Mouse (Mus musculus) forebrain, embryonic 13.5 days (tissue): ENCODE measurements around the gene Ccdc181. TPM values are rescaled to one million over a fixed set of nuclear protein-coding genes. Genes with fewer than 3 reads are reported as not detected.

Experiments used
- ATAC-seq: fragments of 200-750 bp; cut with Nextera tagmentation; 2 replicates; pipeline ENCODE4 v1.8.0; 2017
- H3K27ac ChIP-seq: fragments of 300-500 bp; sonication (generic); 2 replicates; pipeline ENCODE4 v1.5.1; 2015; ENCODE audit warnings: inconsistent platforms, mild to moderate bottlenecking, moderate library complexity
- H3K27me3 ChIP-seq: fragments of 300-500 bp; sonication (generic); 2 replicates; pipeline ENCODE4 v1.6.1; 2015; ENCODE audit warnings: mild to moderate bottlenecking, inconsistent platforms
- H3K36me3 ChIP-seq: fragments of 300-500 bp; sonication (generic); 2 replicates; pipeline ENCODE4 v1.6.1; 2015; ENCODE audit warnings: mild to moderate bottlenecking, inconsistent platforms; ENCODE audit not compliant: poor library complexity, severe bottlenecking
- H3K4me1 ChIP-seq: fragments of 300-500 bp; sonication (generic); 2 replicates; pipeline ENCODE4 v1.6.1; 2015; ENCODE audit warnings: inconsistent platforms
- H3K4me2 ChIP-seq: fragments of 300-500 bp; sonication (generic); 2 replicates; pipeline ENCODE4 v1.6.1; 2015; ENCODE audit warnings: inconsistent platforms, mild to moderate bottlenecking, moderate library complexity
- H3K4me3 ChIP-seq: fragments of 300-500 bp; sonication (generic); 2 replicates; pipeline ENCODE4 v1.5.1; 2015; ENCODE audit warnings: mild to moderate bottlenecking, inconsistent platforms
- H3K9ac ChIP-seq: fragments of 300-500 bp; sonication (generic); 2 replicates; pipeline ENCODE4 v1.6.1; 2015; ENCODE audit warnings: mild to moderate bottlenecking, inconsistent platforms
- H3K9me3 ChIP-seq: fragments of 300-500 bp; sonication (generic); replicated peaks from 2 replicates; pipeline ENCODE4 v1.6.1; 2016; ENCODE audit warnings: inconsistent platforms
- WGBS: fragments of 180-500 bp; shearing (Covaris S2); methylation state at CpG from one replicate; pipeline ENCODE4 v1.1.7; 2015; 5-methylcytosine and 5-hydroxymethylcytosine counted together
- polyA plus RNA-seq: library from polyadenylated mRNA; unstranded; fragments of >200 nt; fragmentation: Nextera tagmentation; extraction: Ambion mirVana; gene quantifications from 2 replicates; pipeline ENCODE4 v1.2.1, GENCODE M21; 2015

Ccdc181 gene
- polyA plus RNA-seq, 1 experiment from 2014 or later = 17.3 TPM

DNA sequence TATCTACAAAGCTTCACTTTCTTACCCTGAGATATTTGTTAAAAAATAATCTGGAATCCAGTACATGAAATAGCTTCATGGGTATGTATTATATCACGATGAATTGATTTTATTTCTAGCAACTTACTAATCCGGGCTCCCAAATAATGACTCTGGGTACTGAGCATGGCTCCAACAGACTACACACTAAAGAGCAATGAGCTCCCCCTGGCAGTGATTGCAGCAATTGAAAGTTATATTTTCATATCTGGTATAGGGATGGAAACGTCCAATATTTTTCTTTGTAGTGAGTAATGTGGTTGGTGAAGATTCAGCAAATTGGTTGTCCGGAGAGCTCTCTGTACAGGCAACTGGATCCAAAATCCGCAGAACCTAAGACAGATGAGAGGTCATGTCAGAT is 16.7 kb downstream of the Ccdc181 start:
- Histone ChIP-seq H3K4me2 (no peak overlapping the region), H3K9me3 (no peaks in the 10 kb centered on the region), H3K4me3 (no peak overlapping the region), H3K27ac (no peak overlapping the region), H3K27me3 (no peaks in the 10 kb centered on the region), H3K4me1 (no peaks in the 10 kb centered on the region), H3K9ac (no peak overlapping the region), H3K36me3 (peaks cover 56% of the 10 kb centered on the region)
- WGBS = 94% methylated on average over 5 of the region's 5 CpGs
- ATAC-seq = no peak

DNA sequence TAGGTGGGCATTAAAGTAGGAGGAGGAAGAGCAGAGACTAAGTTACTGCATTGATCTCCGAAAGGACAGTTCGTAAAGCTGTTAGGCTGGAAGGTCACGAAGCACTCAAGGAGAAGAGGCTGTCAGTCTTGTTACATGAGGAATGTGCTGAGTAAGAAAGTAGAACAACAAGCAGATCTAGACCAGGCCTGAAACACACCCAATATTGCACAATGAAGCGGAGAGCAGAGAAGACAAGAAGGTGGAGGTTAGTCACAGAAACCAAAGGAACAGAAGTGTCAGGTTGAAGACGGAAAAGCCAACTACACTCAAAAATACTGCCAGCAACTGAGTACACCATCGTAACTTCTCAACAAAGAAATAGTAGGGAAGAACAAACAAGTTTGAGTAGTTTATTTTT is 18.7 kb downstream of the Ccdc181 start:
- H3K4me1 ChIP-seq = no peaks in the 10 kb centered on the region
- no peak overlapping the region for H3K27ac ChIP-seq
- H3K27me3 ChIP-seq = no peaks in the 10 kb centered on the region
- no peak overlapping the region for H3K9ac ChIP-seq
- H3K4me3 ChIP-seq = no peak overlapping the region
- no peak for ATAC-seq
- WGBS = 94% methylated on average over 6 of the region's 6 CpGs
- peaks cover 69% of the 10 kb centered on the region for H3K36me3 ChIP-seq
- H3K9me3 ChIP-seq = no peaks in the 10 kb centered on the region
- H3K4me2 ChIP-seq = no peak overlapping the region

DNA sequence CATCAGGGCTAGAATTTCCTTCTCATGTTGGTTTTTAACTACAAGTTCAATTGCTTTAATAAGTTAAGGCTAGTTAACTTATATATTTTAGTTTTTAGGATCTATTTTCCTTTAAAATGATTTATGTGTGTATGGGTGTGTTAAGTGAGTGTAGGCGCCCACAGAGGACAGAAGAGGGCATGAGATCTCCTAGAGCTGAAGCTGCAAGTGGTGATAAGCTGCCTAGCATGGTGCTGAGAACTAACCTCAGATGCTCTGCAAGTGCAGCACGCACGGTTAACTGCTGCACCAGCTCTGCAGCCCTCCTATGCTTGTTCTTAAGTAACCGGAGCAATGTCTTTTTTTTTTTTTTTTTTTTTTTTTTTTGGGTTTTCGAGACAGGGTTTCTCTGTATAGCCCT is 21.1 kb downstream of the Ccdc181 start:
- H3K9me3 ChIP-seq = no peaks in the 10 kb centered on the region
- H3K36me3 ChIP-seq = peaks cover 80% of the 10 kb centered on the region
- no peaks in the 10 kb centered on the region for H3K27me3 ChIP-seq
- no peak overlapping the region for H3K27ac ChIP-seq
- 95% methylated on average over 4 of the region's 5 CpGs for WGBS
- no peak overlapping the region for H3K9ac ChIP-seq
- H3K4me2 ChIP-seq = no peak overlapping the region
- H3K4me3 ChIP-seq = no peak overlapping the region
- H3K4me1 ChIP-seq = no peaks in the 10 kb centered on the region
- no peak for ATAC-seq

DNA sequence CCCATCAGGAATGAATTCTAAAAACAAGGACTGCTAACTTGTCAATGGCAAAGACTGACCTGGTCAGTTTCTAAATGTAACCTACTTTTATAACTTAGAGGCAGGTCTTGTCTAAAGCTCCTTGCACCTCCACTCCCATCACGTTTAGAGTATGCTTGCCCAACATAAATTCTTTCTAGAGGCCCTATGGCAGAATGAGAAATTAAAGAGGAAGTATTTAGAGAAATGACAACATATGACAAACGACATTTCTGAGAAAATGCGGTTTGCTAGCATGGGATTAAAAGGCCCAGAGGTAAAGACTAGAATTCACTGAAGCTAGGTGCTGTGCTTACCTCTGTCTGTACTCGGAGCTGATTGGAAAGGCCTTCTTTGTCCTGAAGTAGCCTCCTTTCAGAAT is 26.6 kb downstream of the Ccdc181 start:
- no peak for ATAC-seq
- Histone ChIP-seq H3K27me3 (no peaks in the 10 kb centered on the region), H3K9ac (no peak overlapping the region), H3K9me3 (no peaks in the 10 kb centered on the region), H3K27ac (no peak overlapping the region), H3K4me2 (no peak overlapping the region), H3K4me3 (no peak overlapping the region), H3K4me1 (peaks cover 13% of the 10 kb centered on the region), H3K36me3 (peaks cover 54% of the 10 kb centered on the region)
- WGBS = 92% methylated on average over 4 of the region's 4 CpGs

DNA sequence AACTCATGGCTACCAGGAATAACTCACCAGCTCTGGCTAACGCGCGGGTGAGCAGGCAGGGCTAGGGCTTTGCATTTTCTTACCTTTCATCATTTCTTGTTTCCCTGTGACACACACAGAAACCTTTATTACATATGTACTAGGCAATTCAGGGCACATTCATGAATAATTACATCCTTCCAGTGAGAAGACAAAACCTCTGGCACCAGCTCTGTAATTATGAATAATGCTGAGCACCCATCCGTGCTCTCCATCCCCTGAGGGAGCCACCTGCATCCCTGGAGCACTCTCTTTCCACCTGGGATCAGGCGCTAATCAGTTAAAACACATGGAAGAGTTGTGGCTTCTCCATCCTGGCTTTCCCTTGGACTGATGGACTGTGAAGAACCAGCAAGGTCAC is 28.4 kb downstream of the Ccdc181 start, which contains the start of gene Nme7:
Gene Nme7 (plus strand): TSS at position 301 of the 400 bp plus-strand sequence.
- ATAC-seq = no peak
- WGBS = 75% methylated on average over 5 of the region's 5 CpGs
- Histone ChIP-seq H3K27me3 (no peaks in the 10 kb centered on the region), H3K9ac (no peak within 1 kb of the TSS), H3K4me2 (no peak within 1 kb of the TSS), H3K4me3 (no peak within 1 kb of the TSS), H3K36me3 (peaks cover 38% of the 10 kb centered on the region), H3K9me3 (no peaks in the 10 kb centered on the region), H3K4me1 (peaks cover 21% of the 10 kb centered on the region), H3K27ac (no peak within 1 kb of the TSS)

DNA sequence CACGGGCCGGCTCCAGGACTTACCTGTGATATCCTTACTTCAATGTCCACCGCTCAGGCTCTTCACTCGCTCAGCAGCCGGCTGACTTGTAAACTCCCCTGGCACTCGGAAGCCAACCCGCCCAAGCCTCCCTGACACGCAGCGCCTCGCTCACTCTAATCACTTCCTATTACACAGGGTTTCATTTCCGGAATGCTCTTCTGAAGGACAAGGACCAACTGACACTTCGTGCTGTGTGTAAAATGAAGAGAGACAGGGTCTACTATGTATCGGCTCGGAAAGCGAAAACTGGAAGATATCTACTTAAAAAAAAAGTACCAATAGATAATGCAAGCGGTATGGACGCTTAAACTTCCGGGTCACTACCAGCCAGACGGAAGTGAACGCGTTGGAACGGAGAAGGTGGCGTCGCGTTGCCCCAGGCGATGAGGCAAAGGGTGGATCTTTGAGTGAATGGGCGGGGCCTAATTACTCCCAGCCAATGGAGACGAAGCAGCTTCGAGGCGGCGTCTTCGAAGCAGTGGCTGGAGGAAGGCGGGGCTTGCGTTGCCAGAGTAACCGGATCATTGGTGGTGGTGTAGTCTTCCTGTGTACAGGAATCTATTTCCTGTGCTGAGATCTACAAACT is 31.9 kb downstream of the Ccdc181 start, which contains the start of gene Blzf1:
Gene Blzf1 (minus strand): TSS at position 366 of the 628 bp plus-strand sequence.
- ATAC-seq = peak; percentile 99
- peaks cover 21% of the 10 kb centered on the region for H3K4me1 ChIP-seq
- WGBS = under 1% methylated on average over 35 of the region's 35 CpGs
- H3K36me3 ChIP-seq = peaks cover 6% of the 10 kb centered on the region
- H3K27me3 ChIP-seq = no peaks in the 10 kb centered on the region
- H3K4me3 ChIP-seq = peak within 1 kb of the TSS; percentile 80
- H3K9me3 ChIP-seq = no peaks in the 10 kb centered on the region
- peak within 1 kb of the TSS; percentile 78 for H3K9ac ChIP-seq
- H3K27ac ChIP-seq = no peak within 1 kb of the TSS
- H3K4me2 ChIP-seq = peak within 1 kb of the TSS; percentile 90

DNA sequence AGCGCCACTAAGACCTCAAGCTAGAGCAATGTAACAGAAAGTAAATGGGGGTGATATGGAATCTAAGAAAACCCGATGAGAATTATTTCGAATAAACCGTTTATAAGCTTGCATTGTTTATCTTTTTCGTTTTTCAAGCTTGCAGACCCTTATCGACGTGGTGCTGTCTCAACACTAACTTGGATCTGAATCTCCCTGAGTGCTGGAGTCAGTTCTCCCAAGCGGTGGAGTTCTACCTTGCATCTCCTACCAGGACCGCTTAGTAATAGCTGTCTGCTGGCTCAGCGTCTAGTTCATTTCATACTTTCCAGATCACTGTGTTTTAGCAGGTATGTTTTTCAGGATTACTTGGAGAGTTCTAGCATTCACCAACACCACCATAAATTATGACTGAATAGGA is 32.5 kb downstream of the Ccdc181 start:
- Histone ChIP-seq H3K4me2 (peak overlapping the region; percentile 90), H3K27ac (no peak overlapping the region), H3K27me3 (no peaks in the 10 kb centered on the region), H3K36me3 (0 out of 2 replicates have a peak, but pooled peaks cover 3% of the 10 kb centered on the region), H3K9me3 (no peaks in the 10 kb centered on the region), H3K4me3 (peak overlapping the region; percentile 80), H3K4me1 (peaks cover 21% of the 10 kb centered on the region), H3K9ac (peak overlapping the region; percentile 63)
- ATAC-seq = no peak
- 13% methylated on average over 10 of the region's 10 CpGs for WGBS

DNA sequence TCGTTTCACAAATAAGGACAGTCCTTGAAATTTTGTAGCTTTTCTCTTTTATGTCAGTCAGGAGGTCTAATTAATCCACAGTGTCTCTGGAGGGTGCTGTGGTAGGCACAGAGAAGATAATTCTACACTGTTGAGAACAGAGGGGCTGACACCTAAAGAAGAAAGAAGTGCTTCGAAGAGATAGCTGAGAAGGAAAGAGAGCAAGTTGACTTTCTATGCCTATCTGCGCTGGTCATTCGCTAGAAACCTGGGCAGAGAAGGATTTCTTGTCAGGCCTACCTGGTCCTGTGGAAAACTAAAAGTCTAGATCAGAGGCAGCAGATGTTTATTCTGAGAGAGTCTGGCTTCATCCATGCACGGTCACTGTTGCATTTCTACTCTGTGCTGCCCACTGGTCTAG is 38.7 kb downstream of the Ccdc181 start:
- H3K4me1 ChIP-seq = no peaks in the 10 kb centered on the region
- no peaks in the 10 kb centered on the region for H3K9me3 ChIP-seq
- no peak for ATAC-seq
- H3K27ac ChIP-seq = no peak overlapping the region
- no peak overlapping the region for H3K9ac ChIP-seq
- H3K4me2 ChIP-seq = no peak overlapping the region
- H3K4me3 ChIP-seq = no peak overlapping the region
- H3K36me3 ChIP-seq = peaks cover 11% of the 10 kb centered on the region
- 89% methylated on average over 5 of the region's 5 CpGs for whole genome bisulfite sequencing
- no peaks in the 10 kb centered on the region for H3K27me3 ChIP-seq

DNA sequence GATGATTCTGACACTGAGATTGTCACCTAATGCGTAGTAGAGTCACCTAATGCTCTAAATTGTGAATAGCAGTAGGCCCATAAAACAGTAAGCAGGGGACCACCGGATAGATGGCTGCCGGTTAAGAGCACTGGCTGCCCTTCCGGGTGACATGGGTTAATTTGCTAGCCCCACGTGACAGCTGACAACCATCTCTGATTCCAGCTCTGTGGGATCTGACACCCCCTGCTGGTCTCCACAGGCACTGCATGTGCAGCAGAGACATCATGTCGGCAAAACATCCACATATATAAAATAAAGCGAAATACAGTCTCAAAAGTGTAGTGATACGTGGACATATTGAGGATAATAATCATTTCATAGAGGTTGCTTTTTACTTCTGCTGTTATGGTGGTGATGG is 39.9 kb downstream of the Ccdc181 start:
- 0 out of 2 replicates have a peak, but pooled peaks cover 4% of the 10 kb centered on the region for H3K4me1 ChIP-seq
- H3K27ac ChIP-seq = no peak overlapping the region
- H3K9ac ChIP-seq = no peak overlapping the region
- ATAC-seq = no peak
- WGBS = 72% methylated on average over 8 of the region's 8 CpGs
- H3K4me2 ChIP-seq = no peak overlapping the region
- no peaks in the 10 kb centered on the region for H3K27me3 ChIP-seq
- no peak overlapping the region for H3K4me3 ChIP-seq
- H3K36me3 ChIP-seq = peaks cover 11% of the 10 kb centered on the region
- H3K9me3 ChIP-seq = no peaks in the 10 kb centered on the region

DNA sequence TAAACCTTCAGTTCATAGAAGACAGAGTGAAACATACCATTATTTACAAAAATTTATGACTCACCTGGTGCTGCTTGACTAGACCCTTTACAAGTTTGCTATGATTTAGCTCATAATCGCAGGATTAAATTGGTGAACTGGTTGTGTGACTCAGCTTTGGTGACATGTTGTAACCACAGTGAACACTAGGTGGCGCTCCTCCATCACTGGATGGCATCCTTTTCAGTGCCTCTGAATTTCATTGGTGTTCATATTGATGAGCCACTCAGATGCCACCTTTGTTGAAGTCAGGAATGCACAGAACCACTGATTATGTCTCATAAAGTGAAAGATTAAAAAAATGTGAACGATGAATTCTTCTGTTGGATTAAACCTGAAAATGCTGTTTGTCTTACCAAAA is 41.3 kb downstream of the Ccdc181 start:
- Histone ChIP-seq H3K4me1 (0 out of 2 replicates have a peak, but pooled peaks cover 7% of the 10 kb centered on the region), H3K4me2 (no peak overlapping the region), H3K9me3 (no peaks in the 10 kb centered on the region), H3K36me3 (peaks cover 11% of the 10 kb centered on the region), H3K27me3 (no peaks in the 10 kb centered on the region), H3K9ac (no peak overlapping the region), H3K4me3 (no peak overlapping the region), H3K27ac (no peak overlapping the region)
- WGBS = 30% methylated on average over 3 of the region's 3 CpGs
- ATAC-seq = peak; percentile 78

DNA sequence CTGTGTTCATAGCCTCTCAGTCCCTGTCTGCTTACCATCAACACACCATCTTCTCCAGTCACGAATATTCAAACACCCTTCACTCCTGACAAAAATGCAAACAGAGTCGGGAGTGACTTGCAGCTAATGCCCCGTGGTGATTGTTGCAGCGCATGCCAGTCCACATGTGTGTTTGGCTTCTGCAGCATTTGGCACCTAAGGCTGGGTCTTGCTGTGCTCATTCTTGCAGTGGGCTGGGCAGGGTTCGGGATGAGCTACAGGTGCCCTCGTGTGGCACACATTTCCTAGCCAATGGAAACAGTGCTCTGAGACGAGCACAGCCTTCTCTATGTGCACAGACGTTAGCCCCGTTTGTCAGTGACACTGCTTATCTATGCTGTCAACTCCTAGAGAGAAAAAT is 41.9 kb downstream of the Ccdc181 start:
- no peak overlapping the region for H3K27ac ChIP-seq

DNA sequence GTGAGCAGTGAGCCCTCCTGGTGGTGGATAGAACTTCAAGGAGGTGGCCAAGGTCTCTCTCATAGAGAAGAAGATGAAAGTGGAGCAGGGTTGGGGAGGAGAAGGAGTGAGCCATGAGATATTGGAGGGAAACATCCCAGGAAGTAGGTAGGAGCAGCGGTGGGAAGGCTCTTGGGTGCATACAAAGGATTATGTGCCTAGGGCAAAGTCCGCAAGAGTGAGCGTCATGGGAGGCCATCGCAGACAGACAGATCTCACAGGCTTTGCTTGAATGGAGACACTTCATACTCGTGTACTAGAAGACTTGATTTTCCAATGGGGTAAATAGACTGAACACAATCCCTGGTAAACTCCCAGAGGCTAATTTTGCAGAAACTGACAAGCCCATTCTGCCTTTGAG is 43.1 kb downstream of the Ccdc181 start:
- Histone ChIP-seq H3K4me2 (no peak overlapping the region), H3K27ac (no peak overlapping the region), H3K4me1 (0 out of 2 replicates have a peak, but pooled peaks cover 7% of the 10 kb centered on the region), H3K9me3 (no peaks in the 10 kb centered on the region), H3K27me3 (no peaks in the 10 kb centered on the region), H3K9ac (no peak overlapping the region), H3K36me3 (peaks cover 6% of the 10 kb centered on the region), H3K4me3 (no peak overlapping the region)
- ATAC-seq = no peak
- WGBS = 93% methylated on average over 5 of the region's 5 CpGs

More for the DNA sequence above, 41.9 kb downstream of the Ccdc181 start:
- Histone ChIP-seq H3K4me2 (no peak overlapping the region), H3K9me3 (no peaks in the 10 kb centered on the region), H3K4me1 (0 out of 2 replicates have a peak, but pooled peaks cover 7% of the 10 kb centered on the region), H3K36me3 (peaks cover 11% of the 10 kb centered on the region), H3K27me3 (no peaks in the 10 kb centered on the region), H3K9ac (no peak overlapping the region), H3K4me3 (no peak overlapping the region)
- WGBS = 86% methylated on average over 9 of the region's 9 CpGs
- ATAC-seq = 0 out of 2 replicates have a peak, but pooled peaks have one; percentile 11
